Mouse (Mus musculus) embryo, embryonic 10.5 days (tissue): Measurements from ENCODE around the gene Sephs2.
"Not testable (repeated sequence)": the region's sequence is repeated elsewhere in the genome, so short reads cannot be mapped to it uniquely, and the experiment has no call there.

Experiments used
- DNase-seq: peaks from one replicate; pipeline ENCODE4 v3.0.0-alpha.2; 2015; ENCODE audit warnings: low spot score

Sephs2 gene

DNA sequence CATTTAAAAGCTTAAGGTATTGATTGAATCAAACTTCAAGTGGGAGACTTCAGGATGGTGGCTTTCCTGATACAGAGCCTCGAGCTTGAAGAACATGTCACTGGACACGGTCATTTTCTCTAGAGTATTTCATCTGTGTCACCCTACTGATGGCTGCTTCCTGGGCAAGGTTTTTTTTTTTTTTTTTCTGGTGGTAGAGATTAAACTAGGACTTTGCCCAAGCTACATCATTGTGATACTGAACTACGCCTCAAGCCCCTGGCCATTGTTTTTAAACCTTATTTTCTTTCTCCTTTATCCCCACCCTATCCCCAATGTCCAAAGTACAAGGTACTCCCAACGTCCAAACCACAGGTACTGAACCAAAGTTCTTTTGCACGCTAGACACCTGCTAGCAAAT is 3.2 kb downstream of the Sephs2 start:
- DNase-seq: no peak

DNA sequence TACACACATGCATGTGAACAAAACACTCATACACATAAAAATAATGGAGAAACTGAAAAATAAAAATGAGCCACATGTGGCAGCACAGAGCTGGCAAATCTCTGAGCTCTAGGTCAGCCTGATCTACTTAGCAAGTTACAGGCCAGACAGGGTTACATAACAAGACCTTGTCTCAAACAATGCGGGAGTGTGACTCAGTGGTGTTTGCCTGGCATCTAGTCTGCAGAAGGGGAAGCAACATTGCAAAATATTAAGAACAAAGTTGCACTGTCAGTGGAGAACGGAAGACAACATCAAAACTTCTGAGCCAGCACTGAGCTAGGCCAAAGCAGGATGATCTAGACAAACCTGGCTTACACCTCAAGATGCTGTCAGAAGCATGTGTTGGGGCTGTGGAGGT is 3.6 kb downstream of the Sephs2 start:
- no peak for DNase-seq

DNA sequence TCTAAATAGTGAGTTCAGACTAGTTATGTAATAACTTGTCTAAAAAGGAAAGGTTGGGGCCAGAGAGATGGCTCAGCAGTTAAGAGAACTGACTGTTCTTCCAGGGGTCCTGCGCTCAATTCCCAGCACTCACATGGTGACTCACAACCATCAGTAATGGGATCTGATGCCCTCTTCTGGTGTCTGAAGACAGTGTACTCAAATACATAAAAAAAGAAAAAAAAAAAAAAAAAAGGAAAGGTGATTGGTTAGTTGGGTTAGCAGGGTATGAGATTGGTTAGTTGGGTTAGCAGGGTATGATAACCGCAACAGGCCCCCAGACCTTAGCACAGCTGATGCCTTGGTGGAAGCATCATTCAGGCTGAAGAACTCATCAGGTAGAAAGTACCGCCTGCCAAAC is 10.3 kb downstream of the Sephs2 start:
- no peak for DNase-seq

DNA sequence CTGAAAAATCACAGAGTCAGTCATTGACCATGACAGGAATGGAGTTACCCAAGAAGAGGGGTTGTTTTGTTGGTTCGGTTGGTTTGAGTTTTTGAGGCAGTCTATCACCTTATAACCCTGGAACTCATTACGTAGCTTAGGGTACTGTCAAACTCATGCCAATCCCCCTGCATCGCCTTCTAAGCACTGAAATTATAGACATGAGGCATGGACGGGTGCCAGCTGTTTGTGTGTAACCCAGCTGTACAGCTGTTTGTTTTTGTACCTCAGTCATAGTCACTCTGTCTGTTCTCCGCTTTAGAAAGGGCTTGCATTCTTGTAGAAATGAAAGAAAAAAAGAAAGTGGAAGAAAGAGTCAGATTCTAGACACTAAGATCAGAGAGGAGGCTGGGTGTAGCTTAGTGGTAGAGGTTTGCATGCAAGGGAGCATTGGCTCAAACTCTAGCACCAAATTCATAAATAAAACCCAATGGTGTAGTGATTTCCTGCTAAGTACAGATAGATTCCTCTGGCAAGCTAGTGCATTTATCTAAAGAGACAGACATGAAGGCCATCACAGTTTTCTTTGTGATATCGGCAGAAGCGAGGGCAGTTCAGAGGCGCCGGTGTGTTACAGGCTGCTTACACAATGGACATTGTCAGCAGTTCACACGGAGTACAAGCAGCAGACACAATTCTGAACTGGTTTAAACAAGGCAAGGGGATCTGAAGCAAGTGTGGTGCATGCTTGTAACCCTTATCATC is 11.5 kb downstream of the Sephs2 start:
- no peak for DNase-seq

DNA sequence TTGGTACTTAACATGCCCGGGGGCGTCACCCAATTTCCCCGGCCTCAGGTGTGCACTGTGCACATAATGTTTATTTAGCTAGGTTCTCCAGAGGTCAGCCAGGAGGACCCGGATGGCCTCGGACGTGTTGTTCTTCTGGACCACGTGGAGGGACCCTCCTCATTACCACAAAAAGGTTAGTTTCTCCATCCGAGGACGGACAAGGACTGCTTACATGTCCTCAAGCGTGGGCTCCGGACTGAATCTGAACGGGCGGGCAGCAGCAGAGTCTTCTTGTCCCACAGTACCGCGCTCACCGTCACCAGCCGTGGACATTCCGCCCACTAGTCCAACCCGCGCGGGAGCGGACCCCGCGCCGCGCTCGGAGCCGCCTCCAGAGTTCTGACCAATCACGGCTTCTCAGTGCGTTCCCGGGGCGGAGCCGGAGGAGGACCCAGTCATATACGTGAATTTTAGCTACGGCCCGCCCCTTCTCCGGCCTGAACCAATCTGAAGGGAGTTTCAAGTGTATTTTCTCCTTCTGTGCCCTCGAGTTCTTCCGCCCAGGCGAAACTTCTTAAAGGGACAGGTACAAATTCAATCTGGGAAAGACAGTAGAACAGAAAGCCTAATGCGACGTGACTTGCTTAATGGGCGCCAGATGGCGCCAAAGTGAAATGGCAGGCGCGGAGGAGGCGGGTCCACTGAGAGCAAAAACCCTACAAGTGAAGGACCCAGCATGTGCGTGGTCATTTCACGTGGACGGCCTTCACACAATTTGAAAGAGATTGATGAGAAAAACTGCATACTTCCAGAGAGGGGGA is 13.3 kb downstream of the Sephs2 start, which contains the start of gene Dctpp1:
Gene Dctpp1 (minus strand): TSS at position 401 of the 803 bp plus-strand sequence.
- DNase-seq: peak; percentile 99

DNA sequence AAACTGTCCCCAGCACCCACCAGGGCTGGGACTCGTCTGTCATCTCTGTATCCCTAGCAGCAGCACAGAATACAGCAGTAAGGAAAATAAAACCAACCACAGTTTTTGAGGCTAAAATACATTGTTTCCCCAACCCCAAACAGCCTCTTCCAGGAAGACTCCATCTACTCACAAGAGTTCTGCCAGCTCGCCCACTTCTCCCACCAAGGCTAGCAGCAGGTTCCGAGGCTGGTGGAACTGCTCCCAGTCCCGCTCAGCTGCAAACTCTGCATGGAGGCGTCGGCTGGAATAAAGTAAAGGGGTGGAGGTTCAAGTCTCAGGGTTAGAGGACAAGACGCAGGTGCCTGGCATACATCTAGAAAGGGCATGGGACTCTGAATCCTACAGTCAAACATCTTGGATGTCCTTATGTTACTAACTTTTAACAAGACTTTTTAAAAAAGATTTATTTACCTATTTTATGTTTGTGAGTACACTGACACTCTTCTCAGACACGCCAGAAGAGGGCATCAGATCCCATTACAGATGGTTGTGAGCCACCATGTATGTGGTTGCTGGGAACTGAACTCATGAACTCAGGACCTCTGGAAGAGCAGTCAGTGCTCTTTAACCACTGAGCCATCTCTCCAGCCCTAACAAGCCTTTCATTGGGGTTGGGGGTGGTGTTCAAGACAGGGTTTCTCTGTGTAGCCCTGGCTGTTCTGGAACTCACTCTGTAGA is 14.5 kb downstream of the Sephs2 start:
- DNase-seq: no peak

DNA sequence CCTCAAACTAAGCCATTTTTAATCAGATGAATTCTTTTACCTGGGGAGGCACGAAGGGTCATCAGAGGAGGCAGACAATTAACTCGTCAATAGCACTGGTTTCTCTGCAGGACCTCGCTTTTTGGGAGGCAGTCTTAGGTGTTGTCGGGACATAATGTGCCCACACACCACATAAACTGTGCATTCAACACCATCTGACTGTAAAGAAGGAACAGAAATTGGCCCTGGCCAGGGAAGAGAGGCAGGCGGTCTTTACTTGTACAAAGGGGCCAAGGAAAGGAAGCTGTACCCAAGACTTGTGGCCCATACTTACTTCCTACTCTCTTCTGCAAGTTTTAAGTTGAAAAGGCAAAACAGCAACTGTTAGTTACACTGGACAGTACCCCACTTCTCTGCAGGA is 17.3 kb downstream of the Sephs2 start:
- DNase-seq: no peak

DNA sequence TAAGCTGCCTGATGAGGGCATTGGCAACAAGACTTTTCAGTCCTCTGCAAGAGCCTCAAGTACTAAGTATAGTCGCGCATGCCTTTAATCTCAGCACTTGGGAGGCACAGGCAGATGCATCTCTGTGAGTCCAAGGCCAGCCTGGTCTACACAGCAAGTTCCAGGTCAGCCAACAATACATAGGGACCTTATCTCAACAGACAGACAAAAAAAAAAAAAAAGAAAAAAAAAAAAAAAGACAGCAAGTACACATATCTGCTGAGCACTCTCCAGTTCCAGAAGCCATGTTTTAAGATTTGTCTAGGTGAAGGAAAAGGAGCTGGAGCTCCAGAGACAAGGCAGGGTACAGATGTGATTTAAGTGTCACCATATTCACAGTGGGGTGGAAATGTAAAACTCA is 17.9 kb downstream of the Sephs2 start:
- DNase-seq: no peak

DNA sequence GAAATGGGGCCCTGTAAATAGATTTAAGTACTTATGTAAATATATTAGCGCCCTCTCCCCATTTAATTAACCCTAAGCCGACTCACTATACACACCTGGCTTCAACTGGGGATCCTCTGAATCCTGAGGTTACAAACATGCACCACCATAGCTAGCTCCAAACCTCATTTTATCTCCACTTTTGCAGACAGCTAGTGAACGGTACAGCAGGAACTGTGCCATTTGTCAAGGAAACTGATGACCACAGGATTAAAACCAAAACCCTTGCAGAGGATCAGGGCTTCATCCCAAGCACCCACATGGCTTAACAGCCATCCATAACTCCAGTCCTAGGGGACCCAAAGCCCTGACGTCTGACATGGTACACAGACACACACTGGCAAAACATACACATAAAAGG is 18.8 kb downstream of the Sephs2 start:
- no peak for DNase-seq

DNA sequence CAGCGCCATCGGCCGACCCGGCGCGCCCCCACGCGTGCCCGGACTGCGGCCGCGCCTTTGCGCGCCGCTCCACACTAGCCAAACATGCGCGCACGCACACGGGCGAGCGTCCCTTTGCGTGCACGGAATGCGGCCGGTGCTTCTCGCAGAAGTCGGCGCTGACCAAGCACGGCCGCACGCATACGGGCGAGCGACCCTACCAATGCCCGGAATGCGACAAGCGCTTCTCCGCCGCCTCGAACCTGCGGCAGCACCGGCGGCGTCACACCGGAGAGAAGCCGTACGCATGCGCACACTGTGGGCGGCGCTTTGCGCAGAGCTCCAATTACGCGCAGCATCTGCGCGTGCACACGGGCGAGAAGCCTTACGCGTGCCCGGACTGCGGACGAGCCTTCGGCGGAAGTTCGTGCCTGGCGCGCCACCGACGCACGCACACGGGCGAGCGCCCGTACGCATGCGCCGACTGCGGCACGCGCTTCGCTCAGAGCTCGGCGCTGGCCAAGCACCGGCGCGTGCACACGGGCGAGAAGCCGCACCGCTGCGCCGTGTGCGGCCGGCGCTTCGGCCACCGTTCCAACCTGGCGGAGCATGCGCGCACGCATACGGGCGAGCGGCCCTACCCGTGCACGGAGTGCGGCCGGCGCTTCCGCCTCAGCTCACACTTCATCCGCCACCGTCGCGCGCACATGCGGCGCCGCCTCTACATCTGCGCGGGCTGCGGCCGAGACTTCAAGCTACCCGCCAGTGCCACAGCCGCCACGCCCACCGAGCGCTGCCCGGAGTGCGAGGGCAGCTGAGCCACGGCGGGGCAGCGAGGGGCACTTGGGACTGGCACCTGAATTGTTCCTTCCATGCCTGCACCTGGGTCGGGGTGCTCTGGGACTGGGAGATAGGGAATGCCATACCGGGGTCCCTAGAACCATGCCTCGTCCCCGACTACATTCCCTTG is 19.8 kb downstream of the Sephs2 start:
- peak; percentile 97 for DNase-seq

DNA sequence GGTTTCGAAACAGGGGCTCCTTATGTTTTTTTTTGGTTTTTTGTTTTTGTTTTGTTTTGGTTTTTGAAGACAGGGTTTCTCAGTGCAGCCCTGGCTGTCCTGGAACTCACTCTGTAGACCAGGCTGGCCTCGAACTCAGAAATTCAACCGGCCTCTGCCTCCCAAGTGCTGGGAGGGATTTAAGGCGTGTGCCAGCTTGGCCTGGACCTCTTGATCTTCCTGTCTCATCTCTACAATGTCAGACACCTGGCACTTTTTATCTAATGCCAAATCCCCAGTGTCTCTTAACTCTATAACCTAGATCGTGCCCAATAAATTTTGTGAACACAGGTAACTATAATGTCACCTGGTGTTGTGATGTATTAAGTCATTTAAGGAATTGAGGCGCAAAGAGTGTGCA is 20.5 kb downstream of the Sephs2 start:
- DNase-seq: no peak

DNA sequence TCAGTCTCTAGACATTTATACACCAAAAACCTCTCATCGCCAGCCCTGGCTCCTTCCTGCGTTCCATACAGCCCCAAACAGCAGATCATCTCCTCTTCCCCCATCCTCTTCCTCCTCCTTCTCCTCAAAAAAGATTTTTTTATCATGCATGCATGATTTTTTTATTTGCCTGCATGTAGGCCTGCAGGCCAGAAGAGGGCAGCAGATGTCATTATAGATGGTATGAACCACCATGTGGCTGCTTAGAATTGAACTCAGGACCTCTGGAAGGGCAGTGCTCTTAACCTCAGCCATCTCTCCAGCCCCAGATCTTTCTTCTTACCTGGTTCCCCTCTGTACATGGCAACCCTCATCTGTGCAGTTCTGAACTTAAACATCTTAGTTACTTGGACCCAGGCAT is 21.4 kb downstream of the Sephs2 start:
- DNase-seq: peak; percentile 68

DNA sequence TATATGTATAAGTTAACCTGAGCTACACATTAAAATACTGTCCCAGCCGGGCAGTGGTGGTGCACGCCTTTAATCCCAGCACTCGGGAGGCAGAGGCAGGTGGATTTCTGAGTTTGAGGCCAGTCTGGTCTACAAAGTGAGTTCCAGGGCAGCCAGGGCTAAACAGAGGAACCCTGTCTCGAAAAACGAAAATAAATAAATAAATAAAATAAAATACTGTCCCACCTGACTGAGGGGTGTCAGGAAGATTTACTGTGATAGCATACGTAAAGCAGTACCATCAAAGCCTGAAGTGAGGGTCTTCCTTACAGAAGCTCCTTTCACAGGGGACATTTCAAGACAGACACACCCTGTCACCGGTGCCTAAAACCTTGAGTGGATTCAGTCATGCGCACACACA is 23.3 kb downstream of the Sephs2 start:
- not testable (repeated sequence) for DNase-seq

DNA sequence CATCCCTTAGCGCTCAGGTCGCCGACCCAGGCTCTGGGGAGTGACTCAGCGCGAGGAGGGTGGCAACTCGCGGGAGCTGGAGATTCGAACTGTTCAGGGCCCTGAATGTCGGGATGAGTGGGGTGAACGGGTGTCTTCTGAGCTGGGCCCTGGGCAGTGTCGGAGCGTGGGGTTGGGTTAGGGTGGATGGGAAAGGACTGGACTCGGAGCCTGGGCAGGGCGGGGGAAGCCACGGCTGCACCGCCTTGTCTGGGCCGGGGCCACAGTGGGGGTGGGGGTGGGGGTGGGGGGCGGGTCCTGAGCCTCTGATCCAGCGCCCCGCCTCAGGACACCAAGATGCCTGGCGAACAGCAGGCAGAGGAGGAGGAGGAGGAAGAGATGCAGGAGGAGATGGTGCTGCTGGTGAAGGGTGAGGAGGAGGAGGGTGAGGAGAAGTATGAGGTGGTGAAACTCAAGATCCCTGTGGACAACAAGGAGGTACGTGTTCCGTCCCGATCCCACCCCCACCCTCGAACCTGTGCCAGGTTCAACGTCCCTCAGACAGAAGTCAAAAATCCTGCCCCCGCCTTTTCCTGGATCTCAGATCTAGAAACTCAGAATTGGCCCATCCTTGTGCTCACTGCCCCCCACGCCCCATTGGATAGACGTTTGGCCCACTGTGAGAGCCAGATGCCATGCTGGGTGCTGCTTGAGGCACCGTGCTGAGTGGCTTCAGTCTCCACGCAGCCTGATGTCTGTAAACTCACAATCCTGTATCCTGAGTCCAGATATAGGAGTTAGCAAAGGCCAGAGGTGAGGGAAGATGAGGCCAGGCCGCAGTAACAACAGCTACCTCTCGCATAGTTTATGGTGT is 29.0 kb downstream of the Sephs2 start:
- DNase-seq: no peak

DNA sequence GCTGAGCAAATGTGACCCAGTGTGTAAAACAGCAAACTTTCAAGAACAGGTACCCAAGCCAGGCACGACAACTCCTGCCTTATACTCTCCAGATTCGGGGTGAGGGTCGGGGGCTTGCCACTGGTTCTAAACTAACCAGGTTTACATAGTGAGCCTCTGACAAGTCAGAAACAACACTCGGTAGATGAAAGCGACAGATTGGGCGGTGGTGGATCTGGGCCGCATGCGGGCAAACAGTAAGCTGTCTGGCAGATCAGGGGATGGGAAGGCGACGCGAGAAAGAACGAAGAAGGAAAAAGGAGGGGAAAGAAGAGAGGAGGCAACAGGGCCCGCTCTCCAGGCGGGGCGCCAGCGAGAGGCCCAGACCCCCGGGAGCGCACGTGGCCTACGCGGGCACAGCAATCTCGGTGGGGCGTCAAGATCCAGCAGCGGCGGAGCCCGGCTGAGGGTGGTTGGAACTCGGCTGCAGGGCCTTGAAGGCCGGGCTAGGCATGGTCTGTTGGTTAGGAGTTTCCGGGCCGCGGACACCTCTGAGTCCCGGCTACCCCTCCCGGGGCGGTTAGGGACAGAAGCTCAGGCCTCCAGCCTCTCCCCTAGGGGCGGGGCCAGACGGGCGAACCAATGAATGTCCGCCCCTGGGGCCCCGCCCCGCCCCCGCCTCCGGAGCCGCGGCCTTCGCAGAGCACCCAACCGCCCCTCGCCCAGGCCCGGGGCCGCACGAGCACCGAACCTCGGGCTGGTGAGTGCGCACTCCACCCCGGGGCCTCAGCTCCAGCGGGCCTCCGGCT is 29.8 kb downstream of the Sephs2 start, which contains the start of gene Zfp771:
Gene Zfp771 (plus strand): TSS at position 405 of the 788 bp plus-strand sequence.
- DNase-seq: peak; percentile 98

DNA sequence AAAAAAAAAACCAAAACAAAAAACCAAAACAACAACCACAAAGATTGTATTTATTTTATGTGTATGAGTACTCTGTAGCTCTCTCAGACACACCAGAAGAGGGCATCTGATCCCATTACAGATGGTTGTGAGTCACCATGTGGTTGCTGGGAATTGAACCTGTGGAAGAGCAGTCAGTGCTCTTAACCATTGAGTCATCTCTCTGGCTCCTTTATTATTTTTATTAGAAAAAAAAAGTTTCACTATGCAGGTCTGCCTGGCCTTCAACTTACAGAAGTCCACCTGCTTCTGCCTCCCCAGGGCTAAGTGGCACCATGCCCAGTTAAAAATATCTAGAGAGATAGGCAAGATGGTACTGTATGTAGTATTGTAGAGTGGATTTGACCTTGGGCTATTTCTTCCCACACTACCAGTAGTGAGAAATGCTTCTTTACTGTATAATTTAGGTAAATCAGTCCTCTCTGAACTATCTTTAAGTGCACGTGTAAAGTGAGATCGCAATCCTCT is 30.4 kb downstream of the Sephs2 start:
- no peak for DNase-seq

DNA sequence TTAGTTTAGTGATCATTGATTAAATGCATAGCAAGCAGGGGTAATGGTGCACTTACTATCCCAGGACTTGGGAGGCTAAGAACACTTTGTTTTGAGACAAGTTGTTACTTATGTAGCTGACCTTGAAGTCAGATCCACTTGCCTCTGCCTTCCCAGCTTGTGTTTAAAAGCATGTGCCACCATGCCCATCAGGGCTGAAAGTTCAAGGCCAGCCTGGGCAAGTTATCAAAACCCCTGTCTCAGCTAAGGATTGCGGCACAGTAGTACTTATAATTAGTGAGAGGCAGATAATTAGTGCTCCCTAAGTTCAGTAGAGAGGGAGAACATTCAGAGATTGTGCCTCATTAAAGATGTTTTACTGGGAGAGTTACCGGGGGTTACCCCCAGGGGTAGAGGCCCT is 39.1 kb downstream of the Sephs2 start:
- no peak for DNase-seq

DNA sequence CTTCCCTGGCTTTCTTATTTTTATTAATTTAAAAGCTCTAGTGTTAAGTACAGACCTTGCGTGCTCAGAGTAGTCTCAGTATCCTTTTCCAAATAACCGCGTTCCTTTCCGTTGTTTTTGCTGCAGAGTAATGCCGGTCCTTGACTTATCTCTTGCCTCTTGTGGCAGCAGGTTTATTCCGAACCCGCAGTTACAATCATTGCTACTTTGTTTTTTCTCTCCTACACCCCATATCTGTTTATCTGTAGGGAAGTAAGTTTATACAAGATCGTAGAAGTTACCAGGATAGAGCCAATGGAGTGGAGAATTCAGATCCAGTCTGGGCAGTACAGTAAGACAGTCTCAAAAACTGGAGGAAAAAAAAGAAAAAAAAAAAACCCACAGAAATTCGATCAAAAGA is 40.1 kb downstream of the Sephs2 start:
- DNase-seq: no peak

DNA sequence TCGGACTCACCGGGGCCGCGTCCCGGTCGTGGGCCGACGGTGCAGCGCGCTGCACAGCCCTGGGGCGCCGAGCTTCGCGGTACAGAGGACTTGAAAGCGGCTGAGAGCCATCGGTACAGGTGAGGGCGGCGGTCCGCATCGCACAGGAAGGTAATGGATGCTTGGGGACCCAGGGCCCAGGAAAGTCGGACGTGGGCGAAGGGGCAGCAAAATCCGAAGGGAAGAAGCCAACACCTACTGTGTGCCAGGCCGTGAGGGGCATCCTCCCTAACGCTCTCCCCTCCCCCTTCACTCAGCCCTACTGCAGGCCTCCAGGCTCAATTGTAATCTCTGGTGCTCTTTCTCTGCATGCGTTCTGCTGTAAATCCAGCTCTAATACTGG is 40.5 kb downstream of the Sephs2 start:
- DNase-seq: peak; percentile 70
